Mouse (Mus musculus) limb, embryonic 12.5 days (tissue): ENCODE results near the gene Gnb1. TPM values are rescaled to one million over a fixed set of nuclear protein-coding genes. Genes with fewer than 3 reads are reported as not detected.

Source experiments
- ATAC-seq: fragments of 200-750 bp; cut with Nextera tagmentation; 2 replicates; pipeline ENCODE4 v1.8.0; 2017; ENCODE audit warnings: low read depth, moderate TSS enrichment; ENCODE audit not compliant: insufficient number of reproducible peaks, insufficient read depth, low FRiP score, low TSS enrichment
- H3K27ac ChIP-seq: fragments of 300-500 bp; sonication (generic); 2 replicates; pipeline ENCODE4 v1.5.1; 2016; ENCODE audit warnings: mild to moderate bottlenecking, moderate library complexity
- H3K27me3 ChIP-seq: fragments of 300-500 bp; sonication (generic); 2 replicates; pipeline ENCODE4 v1.6.1; 2016; ENCODE audit warnings: mild to moderate bottlenecking, moderate library complexity
- H3K36me3 ChIP-seq: fragments of 300-500 bp; sonication (generic); 2 replicates; pipeline ENCODE4 v1.6.1; 2016; ENCODE audit warnings: mild to moderate bottlenecking, moderate library complexity
- H3K4me1 ChIP-seq: fragments of 300-500 bp; sonication (generic); replicated peaks from 2 replicates; pipeline ENCODE4 v1.6.1; 2016
- H3K4me2 ChIP-seq: fragments of 300-500 bp; sonication (generic); 2 replicates; pipeline ENCODE4 v1.6.1; 2016; ENCODE audit warnings: mild to moderate bottlenecking, moderate library complexity
- H3K4me3 ChIP-seq: fragments of 300-500 bp; sonication (generic); replicated peaks from 2 replicates; pipeline ENCODE4 v1.5.1; 2016; ENCODE audit warnings: mild to moderate bottlenecking
- H3K9ac ChIP-seq: fragments of 300-500 bp; sonication (generic); replicated peaks from 2 replicates; pipeline ENCODE4 v1.6.1; 2016; ENCODE audit warnings: mild to moderate bottlenecking, moderate library complexity
- H3K9me3 ChIP-seq: fragments of 300-500 bp; sonication (generic); 2 replicates; pipeline ENCODE4 v1.6.1; 2016; ENCODE audit warnings: mild to moderate bottlenecking, moderate library complexity
- WGBS: fragments of 180-500 bp; shearing (Covaris S2); methylation state at CpG from one replicate; pipeline ENCODE4 v1.1.7; 2016; 5-methylcytosine and 5-hydroxymethylcytosine counted together
- polyA plus RNA-seq: library from polyadenylated mRNA; unstranded; fragments of >200 nt; fragmentation: Nextera tagmentation; extraction: Ambion mirVana; gene quantifications from 2 replicates; pipeline ENCODE4 v1.2.1, GENCODE M21; 2016

The Gnb1 gene
- polyA plus RNA-seq, 1 experiment from 2014 or later: 556 TPM

DNA sequence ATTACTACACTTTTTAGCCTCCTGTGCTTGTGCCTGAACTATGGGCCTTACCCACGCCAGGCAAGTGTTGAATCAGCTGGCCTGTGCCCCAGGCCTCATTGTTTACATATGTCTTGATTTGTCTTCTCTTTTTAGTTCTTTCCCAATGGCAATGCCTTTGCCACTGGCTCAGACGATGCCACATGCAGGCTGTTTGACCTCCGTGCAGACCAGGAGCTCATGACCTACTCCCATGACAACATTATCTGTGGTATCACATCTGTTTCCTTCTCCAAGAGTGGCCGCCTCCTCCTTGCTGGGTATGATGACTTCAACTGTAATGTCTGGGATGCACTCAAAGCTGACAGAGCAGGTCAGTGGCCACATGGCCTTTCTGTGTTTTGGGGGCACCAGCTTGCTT, 63.7 kb downstream of the Gnb1 start:
- Histone ChIP-seq H3K9ac (no peak overlapping the region), H3K27ac (no peak overlapping the region), H3K27me3 (no peaks in the 10 kb centered on the region), H3K4me3 (no peak overlapping the region), H3K9me3 (no peaks in the 10 kb centered on the region), H3K36me3 (peaks cover 95% of the 10 kb centered on the region), H3K4me2 (no peak overlapping the region), H3K4me1 (no peaks in the 10 kb centered on the region)
- ATAC-seq: no peak
- WGBS: 83% methylated on average over 4 of the region's 4 CpGs

DNA sequence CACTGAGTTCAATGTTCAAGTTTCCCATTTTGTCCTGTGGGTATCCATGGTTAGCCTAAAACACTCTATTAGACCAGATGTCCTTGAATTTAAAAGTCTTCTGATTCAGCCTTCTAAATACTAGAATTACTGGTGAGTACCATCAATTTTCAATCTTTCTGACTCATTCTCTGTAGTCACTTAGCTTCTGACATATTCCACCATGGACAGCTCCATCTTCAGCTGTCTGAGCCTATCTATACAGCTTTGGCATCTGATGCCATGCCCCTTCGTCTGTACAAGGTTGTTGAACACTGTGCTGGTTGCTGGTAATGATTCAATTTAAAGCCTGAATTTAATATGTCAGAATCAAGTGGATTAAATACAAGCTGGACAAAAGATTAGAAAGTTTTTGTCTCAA, 64.3 kb downstream of the Gnb1 start:
- Histone ChIP-seq H3K27ac (no peak overlapping the region), H3K4me1 (no peaks in the 10 kb centered on the region), H3K4me3 (no peak overlapping the region), H3K27me3 (no peaks in the 10 kb centered on the region), H3K9me3 (no peaks in the 10 kb centered on the region), H3K4me2 (no peak overlapping the region), H3K36me3 (peaks cover 95% of the 10 kb centered on the region), H3K9ac (no peak overlapping the region)
- 78% methylated on average over 1 of the region's 1 CpGs for WGBS
- ATAC-seq: no peak

DNA sequence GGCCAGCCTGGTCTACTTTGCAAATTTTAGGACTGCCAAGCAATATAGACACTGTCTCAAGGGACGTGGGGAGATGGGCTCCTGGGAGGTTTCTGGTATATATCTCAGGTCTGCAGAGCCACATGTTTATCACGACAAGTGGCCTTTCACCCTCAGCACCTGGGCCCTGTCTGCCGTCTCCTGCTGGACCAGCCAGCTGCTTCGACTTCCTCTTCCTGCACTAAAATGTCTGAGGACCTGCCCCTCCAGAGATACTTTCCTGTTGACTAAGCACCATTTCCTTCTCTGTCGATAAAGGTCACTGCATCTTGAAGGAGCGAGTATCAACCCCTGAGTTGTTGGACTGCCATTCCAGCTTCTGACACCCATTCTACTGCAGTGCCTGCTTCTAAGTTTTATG, 68.3 kb downstream of the Gnb1 start:
- H3K36me3 ChIP-seq: peaks cover 63% of the 10 kb centered on the region
- H3K9ac ChIP-seq: no peak overlapping the region
- H3K27ac ChIP-seq: no peak overlapping the region
- H3K4me2 ChIP-seq: no peak overlapping the region
- H3K4me3 ChIP-seq: no peak overlapping the region
- no peaks in the 10 kb centered on the region for H3K9me3 ChIP-seq
- H3K4me1 ChIP-seq: peaks cover 23% of the 10 kb centered on the region
- H3K27me3 ChIP-seq: no peaks in the 10 kb centered on the region
- WGBS: 77% methylated on average over 6 of the region's 6 CpGs
- ATAC-seq: no peak

DNA sequence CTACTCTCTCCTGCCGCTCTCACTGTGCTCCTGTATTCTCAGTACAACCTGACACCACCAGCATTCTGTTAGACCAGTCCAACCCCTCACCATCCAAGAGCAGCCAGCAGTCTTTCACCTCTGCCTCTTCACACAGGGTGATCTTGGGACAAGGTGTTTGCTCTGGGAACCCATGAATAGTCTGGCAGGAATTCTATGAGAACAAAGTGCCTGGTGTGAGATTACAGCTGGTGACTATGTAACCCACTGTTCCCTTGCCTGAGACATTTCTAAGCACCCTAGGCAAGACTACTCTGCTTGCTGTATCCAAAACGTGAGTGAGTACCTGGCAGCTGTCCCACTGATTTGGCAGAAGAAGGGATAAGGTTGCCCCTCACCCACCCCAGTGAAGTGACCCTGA, 69.8 kb downstream of the Gnb1 start:
- H3K4me1 ChIP-seq: peaks cover 33% of the 10 kb centered on the region
- peaks cover 48% of the 10 kb centered on the region for H3K36me3 ChIP-seq
- no peak overlapping the region for H3K4me3 ChIP-seq
- no peak overlapping the region for H3K9ac ChIP-seq
- ATAC-seq: no peak
- 60% methylated on average over 2 of the region's 2 CpGs for WGBS
- no peaks in the 10 kb centered on the region for H3K27me3 ChIP-seq
- no peak overlapping the region for H3K27ac ChIP-seq
- no peaks in the 10 kb centered on the region for H3K9me3 ChIP-seq
- H3K4me2 ChIP-seq: no peak overlapping the region

DNA sequence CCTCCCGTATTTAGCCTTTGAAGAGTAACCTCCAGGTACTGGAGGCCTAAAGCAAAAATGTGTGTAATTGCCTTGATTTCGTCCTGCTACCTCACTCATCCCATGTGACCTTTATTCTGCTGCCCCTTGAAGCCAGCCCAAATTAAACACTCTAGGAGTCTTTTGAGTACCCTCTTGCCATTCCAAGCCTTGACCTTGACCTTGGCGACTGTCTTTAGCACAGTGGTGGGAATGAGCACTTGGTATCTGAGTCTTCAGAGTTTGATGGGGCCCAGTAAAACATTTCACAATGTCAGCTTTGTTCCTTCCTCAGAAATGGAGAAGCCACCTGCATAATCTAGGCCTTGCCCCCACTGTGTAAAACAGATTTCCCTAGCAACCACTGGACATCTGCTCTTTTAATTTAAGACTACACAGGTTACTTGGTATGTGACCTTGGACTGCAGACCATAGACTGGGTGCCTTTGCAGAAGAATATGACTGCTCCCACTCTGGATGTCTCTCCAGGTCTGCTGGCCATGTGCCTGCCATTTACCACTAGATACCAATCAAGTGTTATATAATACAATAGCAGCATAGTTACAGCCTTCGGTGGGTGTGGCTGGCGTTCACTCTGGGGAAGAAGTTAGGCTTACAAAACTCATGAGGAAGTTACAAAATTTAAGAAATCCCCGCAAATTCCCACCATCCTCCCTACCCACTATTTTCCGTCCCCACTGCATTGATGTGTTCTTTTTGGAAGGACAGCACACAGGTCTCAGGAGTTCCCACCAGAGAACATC, 70.7 kb downstream of the Gnb1 start, which contains the start of gene Nadk:
Nadk (plus strand) TSS at position 718 of the 782 bp plus-strand sequence.
- WGBS: 72% methylated on average over 7 of the region's 7 CpGs
- H3K4me2 ChIP-seq: peak within 1 kb of the TSS; percentile 83
- peaks cover 39% of the 10 kb centered on the region for H3K36me3 ChIP-seq
- no peaks in the 10 kb centered on the region for H3K9me3 ChIP-seq
- H3K4me3 ChIP-seq: peak within 1 kb of the TSS; percentile 79
- peak within 1 kb of the TSS; percentile 42; the same call in 1 of the 2 replicates for H3K9ac ChIP-seq
- H3K4me1 ChIP-seq: peaks cover 39% of the 10 kb centered on the region
- H3K27ac ChIP-seq: peak within 1 kb of the TSS; percentile 90
- no peak for ATAC-seq
- H3K27me3 ChIP-seq: no peaks in the 10 kb centered on the region

DNA sequence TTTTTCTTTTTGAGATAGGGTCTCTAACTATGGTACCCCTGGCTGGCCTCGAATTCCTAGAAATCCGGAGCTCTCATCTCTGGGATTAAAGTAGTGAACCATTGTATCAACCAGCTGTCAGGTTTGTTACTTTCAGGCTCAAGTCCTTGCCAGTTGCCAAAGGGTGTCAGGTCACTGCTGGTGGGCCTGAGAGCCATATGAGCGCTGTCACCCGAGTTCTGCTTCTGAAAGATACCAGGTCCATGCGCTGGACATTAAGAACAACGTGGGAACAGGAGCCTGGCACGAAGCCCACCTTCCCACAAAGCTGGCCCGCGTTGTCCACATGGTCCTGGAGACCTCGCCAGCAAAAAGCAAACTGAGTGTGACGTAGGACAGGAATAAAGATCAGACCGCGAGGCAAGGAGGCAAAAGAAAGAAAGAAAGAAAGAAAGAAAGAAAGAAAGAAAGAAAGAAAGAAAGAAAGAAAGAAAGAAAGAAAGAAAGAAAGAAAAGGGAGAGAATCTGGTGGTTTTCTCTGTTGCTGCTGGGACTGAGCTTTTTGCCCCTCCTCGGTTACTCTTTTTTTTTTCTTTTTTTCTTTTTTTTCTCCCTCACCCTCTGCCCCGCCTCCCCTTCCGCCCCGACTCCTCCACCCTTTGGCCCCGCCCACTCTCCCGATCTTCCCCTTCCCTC, 71.7 kb downstream of the Gnb1 start:
- peak overlapping the region; percentile 90 for H3K27ac ChIP-seq
- peaks cover 39% of the 10 kb centered on the region for H3K4me1 ChIP-seq
- H3K9ac ChIP-seq: peak overlapping the region; percentile 42; the same call in 1 of the 2 replicates
- H3K4me3 ChIP-seq: peak overlapping the region; percentile 79
- H3K36me3 ChIP-seq: peaks cover 32% of the 10 kb centered on the region
- ATAC-seq: 0 out of 2 replicates have a peak, but pooled peaks have one; percentile 7
- 4% methylated on average over 19 of the region's 19 CpGs for WGBS
- no peaks in the 10 kb centered on the region for H3K9me3 ChIP-seq
- no peaks in the 10 kb centered on the region for H3K27me3 ChIP-seq
- H3K4me2 ChIP-seq: peak overlapping the region; percentile 83

DNA sequence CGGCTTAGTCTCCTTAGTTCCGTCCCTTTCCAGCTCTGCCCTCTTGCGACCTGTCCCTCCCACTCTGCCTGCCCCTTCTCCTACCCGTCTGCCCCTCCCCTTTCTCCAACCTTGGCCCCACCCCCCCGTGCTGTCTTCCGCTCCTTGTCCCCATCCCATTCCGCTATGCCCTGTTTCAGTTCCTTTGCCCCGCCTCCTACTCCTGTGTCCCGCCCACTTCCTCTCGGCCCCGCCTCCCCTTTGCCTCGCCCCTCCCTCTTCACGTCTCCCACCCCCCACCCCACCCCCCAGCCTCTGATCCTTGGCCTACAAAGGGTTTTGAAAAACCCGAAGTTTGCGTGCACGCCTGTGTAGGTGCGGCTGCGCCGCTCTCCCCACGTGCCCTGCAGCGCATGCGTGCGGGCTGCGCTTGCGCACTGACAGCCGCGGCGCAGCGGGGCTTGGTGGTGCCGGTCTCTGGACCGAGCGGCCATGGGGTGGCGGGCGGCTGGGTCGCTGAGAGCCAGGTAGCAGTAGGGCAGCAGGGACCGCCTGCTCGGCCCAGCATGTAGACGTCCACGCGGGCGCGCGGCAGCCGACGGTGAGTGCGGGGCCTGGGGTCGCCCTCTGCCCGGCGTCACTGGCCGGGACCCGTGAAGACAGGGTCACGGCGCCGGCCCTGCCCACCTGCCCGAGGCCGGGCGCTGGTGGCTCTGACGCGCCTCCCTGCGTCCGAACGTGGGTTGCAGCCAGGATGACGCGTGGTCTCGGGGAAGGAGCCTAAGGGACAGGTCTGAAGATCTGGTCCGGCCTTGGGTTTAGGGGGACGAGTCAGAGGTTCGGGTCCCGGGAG, 72.5 kb downstream of the Gnb1 start:
- WGBS: under 1% methylated on average over 69 of the region's 69 CpGs
- Histone ChIP-seq H3K9ac (peak overlapping the region; percentile 75), H3K4me1 (peaks cover 39% of the 10 kb centered on the region)

DNA sequence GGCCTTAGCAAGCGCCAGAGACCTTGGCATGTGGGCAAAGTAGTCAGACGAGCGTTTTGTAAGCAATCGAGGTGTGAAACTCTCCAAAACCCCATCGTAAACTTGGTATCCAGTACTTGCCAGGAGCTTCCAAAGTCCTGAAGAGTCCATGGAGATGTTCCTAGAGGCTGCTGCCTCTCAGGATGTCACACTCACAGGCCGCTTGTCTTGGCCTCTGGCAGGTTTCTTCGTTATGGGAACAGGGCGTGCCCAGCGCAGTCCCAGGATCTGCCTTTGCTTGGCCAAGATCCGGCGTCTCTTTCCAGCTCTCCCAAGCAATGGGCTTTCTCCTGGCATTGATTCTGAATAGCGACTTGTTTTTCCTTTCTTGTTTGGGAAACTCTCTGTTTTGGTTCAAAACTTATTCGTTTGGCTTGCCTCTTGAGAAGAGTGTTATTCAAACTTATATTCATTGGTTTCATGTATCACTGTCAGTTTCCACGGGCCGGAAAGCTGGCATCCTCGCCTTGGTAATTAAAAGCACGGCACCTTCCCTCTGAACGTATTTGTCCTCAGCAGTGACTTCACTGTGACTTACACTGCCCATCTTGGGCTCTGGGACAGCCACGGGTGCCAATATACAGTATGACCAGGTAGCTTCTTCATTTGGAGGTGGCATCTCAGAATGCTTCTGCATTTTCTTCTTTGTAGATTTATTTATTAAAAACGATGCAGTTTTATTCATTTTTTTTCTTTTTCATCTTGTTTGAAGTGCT, 73.3 kb downstream of the Gnb1 start:
- WGBS: 14% methylated on average over 20 of the region's 20 CpGs
- Histone ChIP-seq H3K27ac (peak overlapping the region; percentile 88), H3K9me3 (no peaks in the 10 kb centered on the region), H3K4me2 (peak overlapping the region; percentile 83), H3K36me3 (peaks cover 17% of the 10 kb centered on the region), H3K4me1 (peaks cover 39% of the 10 kb centered on the region), H3K9ac (peak overlapping the region; percentile 75), H3K27me3 (no peaks in the 10 kb centered on the region), H3K4me3 (peak overlapping the region; percentile 79)
- no peak for ATAC-seq

More for the DNA sequence above, 72.5 kb downstream of the Gnb1 start:
- ATAC-seq: peak; percentile 93
- Histone ChIP-seq H3K27ac (peak overlapping the region; percentile 90), H3K27me3 (no peaks in the 10 kb centered on the region), H3K9me3 (no peaks in the 10 kb centered on the region), H3K36me3 (peaks cover 26% of the 10 kb centered on the region), H3K4me3 (peak overlapping the region; percentile 79), H3K4me2 (peak overlapping the region; percentile 83)

DNA sequence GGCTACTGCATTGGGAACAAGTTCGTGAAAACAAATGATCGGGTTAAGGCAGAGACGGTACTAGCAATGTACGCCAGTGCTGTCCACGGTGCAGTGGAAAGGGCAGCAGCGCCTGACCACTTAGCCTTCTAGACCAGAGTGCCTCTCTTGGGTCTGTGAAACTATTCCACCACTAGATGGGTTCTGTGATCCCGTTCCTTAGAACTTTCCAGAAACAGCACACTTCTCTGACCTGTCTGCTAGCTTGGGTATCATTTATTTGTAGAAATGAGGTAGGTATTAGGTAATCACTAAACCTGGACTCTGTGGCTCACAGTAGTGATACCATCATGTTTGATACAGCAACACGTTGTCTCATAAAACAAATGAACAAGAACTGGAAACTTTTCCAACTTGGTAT, 75.4 kb downstream of the Gnb1 start:
- Histone ChIP-seq H3K4me2 (0 out of 2 replicates have a peak overlapping the region, but pooled peaks have one; percentile 5), H3K36me3 (no peaks in the 10 kb centered on the region), H3K9me3 (no peaks in the 10 kb centered on the region), H3K27ac (no peak overlapping the region), H3K27me3 (no peaks in the 10 kb centered on the region), H3K4me1 (peaks cover 30% of the 10 kb centered on the region), H3K4me3 (no peak overlapping the region), H3K9ac (no peak overlapping the region)
- 60% methylated on average over 8 of the region's 8 CpGs for WGBS
- no peak for ATAC-seq

DNA sequence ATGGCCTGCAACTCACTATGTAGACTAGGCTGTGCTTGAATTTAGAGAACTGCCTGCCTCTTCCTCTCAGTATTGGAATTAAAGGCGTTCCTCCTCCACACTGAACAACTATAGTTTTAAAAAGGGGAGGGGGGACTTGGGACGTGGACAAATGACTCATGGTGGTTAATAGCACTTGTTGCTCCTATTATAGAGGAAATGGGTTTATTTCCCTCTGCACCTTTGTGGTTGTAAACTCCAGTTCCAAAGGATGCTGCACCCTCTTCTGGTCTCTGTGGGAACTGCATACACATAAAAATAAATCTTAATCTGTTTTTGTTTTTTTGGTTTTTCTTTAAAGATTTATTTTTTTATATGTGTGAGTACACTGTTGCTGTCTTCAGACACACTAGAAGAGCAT, 77.0 kb downstream of the Gnb1 start:
- Histone ChIP-seq H3K4me3 (no peak overlapping the region), H3K9me3 (no peaks in the 10 kb centered on the region), H3K4me2 (no peak overlapping the region), H3K27ac (no peak overlapping the region), H3K27me3 (no peaks in the 10 kb centered on the region), H3K9ac (no peak overlapping the region), H3K36me3 (no peaks in the 10 kb centered on the region), H3K4me1 (peaks cover 17% of the 10 kb centered on the region)
- no peak for ATAC-seq
- WGBS: 18% methylated on average over 2 of the region's 2 CpGs
